Mouse (Mus musculus) adrenal gland, postnatal 25 days (tissue): ENCODE measurements at regions not wholly inside any gene's neighbourhood (a gene's known extent, or its start where the extent isn't known, plus 50 kb on each side); places are given as distances from the start of the nearest gene placed in this dataset.
"Not testable (repeated sequence)": the region's sequence is repeated elsewhere in the genome, so short reads cannot be mapped to it uniquely, and the experiment has no call there.

Experiments used
- DNase-seq: peaks from one replicate; pipeline ENCODE4 v3.0.0; 2021; ENCODE audit warnings: mixed read lengths

- DNase-seq = no peak
Observed at GRCm38 (mm10) chr12:115121259-115121658, 926.3 kb upstream of the Zfp386 start.

GRCm38 (mm10) chr12:115121899-115122298, 925.6 kb upstream of the Zfp386 start:
- DNase-seq = no peak

- not testable (repeated sequence) for DNase-seq
Observed at GRCm38 (mm10) chr12:115132930-115133329, 914.6 kb upstream of the Zfp386 start.

GRCm38 (mm10) chr12:115145407-115145806, 902.1 kb upstream of the Zfp386 start:
- not testable (repeated sequence) for DNase-seq

- not testable (repeated sequence) for DNase-seq
Observed at GRCm38 (mm10) chr12:115146471-115146870, 901.1 kb upstream of the Zfp386 start.

GRCm38 (mm10) chr12:115151967-115152366, 895.6 kb upstream of the Zfp386 start:
- DNase-seq = not testable (repeated sequence)

GRCm38 (mm10) chr12:115158231-115158630, 889.3 kb upstream of the Zfp386 start:
- DNase-seq = not testable (repeated sequence)

GRCm38 (mm10) chr12:115158717-115159232, 888.7 kb upstream of the Zfp386 start:
- not testable (repeated sequence) for DNase-seq

GRCm38 (mm10) chr12:115165499-115165898, 882.0 kb upstream of the Zfp386 start:
- DNase-seq = not testable (repeated sequence)

GRCm38 (mm10) chr12:115166006-115166405, 881.5 kb upstream of the Zfp386 start:
- not testable (repeated sequence) for DNase-seq

GRCm38 (mm10) chr12:115193482-115194103, 853.9 kb upstream of the Zfp386 start:
- DNase-seq = no peak

GRCm38 (mm10) chr12:115197322-115198117, 850.0 kb upstream of the Zfp386 start:
- no peak for DNase-seq

- DNase-seq = not testable (repeated sequence)
Observed at GRCm38 (mm10) chr12:115207833-115208448, 839.6 kb upstream of the Zfp386 start.

GRCm38 (mm10) chr12:115222671-115223070, 824.9 kb upstream of the Zfp386 start:
- DNase-seq = no peak

- DNase-seq = no peak
Observed at GRCm38 (mm10) chr12:115229965-115230364, 817.6 kb upstream of the Zfp386 start.

GRCm38 (mm10) chr12:115242661-115243060, 804.9 kb upstream of the Zfp386 start:
- not testable (repeated sequence) for DNase-seq

GRCm38 (mm10) chr12:115247298-115247697, 800.2 kb upstream of the Zfp386 start:
- DNase-seq = not testable (repeated sequence)

- no peak for DNase-seq
Observed at GRCm38 (mm10) chr12:115257802-115258201, 789.7 kb upstream of the Zfp386 start.

- DNase-seq = no peak
Observed at GRCm38 (mm10) chr12:115258744-115259143, 788.8 kb upstream of the Zfp386 start.

- DNase-seq = not testable (repeated sequence)
Observed at GRCm38 (mm10) chr12:115262431-115262830, 785.1 kb upstream of the Zfp386 start.

- not testable (repeated sequence) for DNase-seq
Observed at GRCm38 (mm10) chr12:115276749-115277148, 770.8 kb upstream of the Zfp386 start.

GRCm38 (mm10) chr12:115293772-115294171, 753.8 kb upstream of the Zfp386 start:
- not testable (repeated sequence) for DNase-seq

GRCm38 (mm10) chr12:115298041-115298440, 749.5 kb upstream of the Zfp386 start:
- not testable (repeated sequence) for DNase-seq
